Mouse (Mus musculus) testis, adult 2 months (tissue): ENCODE data around the gene Timm50.

Source experiments
- CTCF ChIP-seq: fragments of 200-500 bp; IDR thresholded peaks from 2 replicates; pipeline ENCODE4 v1.5.1; 2012; ENCODE audit warnings: low read depth, mild to moderate bottlenecking, inconsistent platforms, low read length, moderate library complexity; ENCODE audit not compliant: control insufficient read depth, insufficient read depth, insufficient replicate concordance
- POLR2A ChIP-seq: fragments of 200-500 bp; IDR thresholded peaks from 2 replicates; pipeline ENCODE4 v1.6.1; 2012; ENCODE audit warnings: low read depth, mild to moderate bottlenecking, inconsistent platforms, low read length, moderate library complexity; ENCODE audit not compliant: control insufficient read depth

DNA sequence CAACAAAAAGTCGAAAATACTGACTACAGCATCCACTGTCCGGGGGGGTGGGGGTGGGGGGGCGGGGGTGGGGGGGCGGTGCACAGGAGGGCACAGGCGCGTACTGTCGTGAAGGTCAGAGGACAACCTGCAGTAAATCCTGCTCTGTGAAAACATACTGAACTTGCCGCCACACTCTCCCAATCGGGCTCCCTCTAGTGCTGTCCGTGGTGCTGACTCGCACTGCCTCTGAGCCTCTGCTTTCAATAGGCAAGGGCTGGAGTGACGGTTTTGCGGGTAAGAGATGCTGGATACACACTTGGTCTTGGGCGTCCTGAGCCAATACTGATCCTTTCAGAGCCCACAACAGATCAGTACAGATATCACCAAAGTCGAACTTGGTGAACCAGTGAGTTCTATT is 48.1 kb downstream of the Timm50 start:
- TF ChIP-seq POLR2A (no peak), CTCF (no peak)
